Mouse (Mus musculus): ENCODE results near the gene Dedd.
A peak's percentile ranks its signal among the peaks of the same experiment; 100 is the strongest.
"Not testable (repeated sequence)": the region's sequence is repeated elsewhere in the genome, so short reads cannot be mapped to it uniquely, and the experiment has no call there.

Dedd gene

GRCm38 (mm10) chr1:171309321-171309720, 19.6 kb upstream of the Dedd start:
- no peak for DNase-seq (ENCODE audit: low spot score in 2 of 2)

DNA sequence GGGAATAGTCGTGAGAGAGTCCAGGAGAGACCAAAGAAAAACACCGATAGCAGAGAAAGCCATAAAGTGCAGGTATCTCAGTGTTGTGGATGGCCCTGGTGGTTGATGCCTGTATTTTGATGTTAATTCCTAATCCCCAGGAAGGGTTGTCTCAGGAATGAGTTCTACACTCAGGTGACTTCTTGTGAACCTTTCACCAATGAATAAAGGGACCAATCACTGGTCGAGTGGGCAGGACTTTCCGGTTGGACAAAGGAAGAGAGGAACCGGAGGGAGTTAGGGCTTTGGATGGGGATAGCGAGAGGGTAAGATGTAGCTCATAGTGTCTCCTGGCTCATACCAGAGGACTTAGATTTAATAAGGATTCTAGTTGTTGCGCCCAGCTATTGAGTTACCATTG, 9.2 kb upstream of the Dedd start:
- no peak for DNase-seq (ENCODE audit: low spot score in 2 of 2)

DNA sequence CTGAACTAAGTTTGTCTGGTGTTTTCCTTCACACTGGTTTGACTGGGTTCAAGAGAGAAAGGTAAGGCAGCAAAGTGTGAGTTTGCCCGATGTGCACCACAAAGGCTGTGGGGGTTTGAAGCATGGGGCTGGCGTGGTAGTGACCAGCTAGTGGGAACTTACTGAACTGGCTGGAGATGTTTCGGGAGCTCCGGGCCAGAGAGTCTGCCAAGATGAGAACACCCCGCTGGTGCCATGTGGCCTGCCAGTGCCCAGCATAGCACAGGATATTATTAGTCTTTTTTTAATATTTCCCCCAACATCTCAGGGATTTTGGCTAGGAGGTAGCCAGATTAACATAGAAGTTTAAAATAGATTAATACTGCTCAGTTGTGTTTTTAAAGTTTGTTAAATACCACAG, 8.8 kb upstream of the Dedd start:
- DNase-seq (ENCODE audit: low spot score in 2 of 2): no peak

- no peak for DNase-seq (ENCODE audit: low spot score in 2 of 2)
Measured at GRCm38 (mm10) chr1:171321415-171321814, 7.5 kb upstream of the Dedd start.

DNA sequence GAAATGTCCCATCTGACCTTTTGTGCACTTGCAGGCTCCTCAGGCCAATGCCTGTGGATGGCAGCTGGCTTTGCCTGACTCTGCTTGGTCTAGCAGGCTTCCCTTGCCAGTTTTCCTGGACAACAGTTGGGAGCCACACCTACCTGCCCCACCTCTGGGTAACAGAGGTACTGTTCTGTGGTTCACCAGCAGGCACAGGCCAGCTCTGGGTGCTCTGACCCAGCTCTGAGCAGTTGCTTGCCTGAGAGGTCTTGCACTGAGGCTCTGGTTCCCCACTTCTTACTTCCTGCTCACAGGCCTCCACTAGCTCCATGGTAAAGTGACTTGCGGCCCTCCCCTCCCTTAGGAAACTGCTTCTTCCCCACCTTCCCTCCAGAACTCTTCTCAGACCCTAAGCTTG, 6.9 kb upstream of the Dedd start:
- DNase-seq (ENCODE audit: low spot score in 2 of 2): no peak

DNA sequence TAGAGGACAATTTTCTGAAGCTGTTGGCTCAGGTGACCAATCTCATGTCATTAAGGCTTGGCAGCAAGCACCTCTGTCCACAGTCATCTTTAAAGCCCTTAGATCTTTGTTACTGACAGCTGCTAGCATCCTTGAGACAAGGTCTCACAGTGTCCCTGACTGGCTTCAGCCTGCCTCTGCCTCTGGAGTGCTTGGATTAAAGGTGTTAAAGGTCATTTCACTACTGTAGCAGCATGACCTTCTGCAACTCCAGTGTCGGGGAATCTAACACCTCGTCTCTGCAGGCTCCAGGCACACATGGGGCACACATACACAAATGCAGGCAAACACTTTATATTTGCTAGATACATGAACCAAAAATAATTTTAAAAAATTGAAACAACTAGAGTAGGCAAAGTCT, 3.4 kb upstream of the Dedd start:
- DNase-seq (ENCODE audit: low spot score in 2 of 2): no peak

DNA sequence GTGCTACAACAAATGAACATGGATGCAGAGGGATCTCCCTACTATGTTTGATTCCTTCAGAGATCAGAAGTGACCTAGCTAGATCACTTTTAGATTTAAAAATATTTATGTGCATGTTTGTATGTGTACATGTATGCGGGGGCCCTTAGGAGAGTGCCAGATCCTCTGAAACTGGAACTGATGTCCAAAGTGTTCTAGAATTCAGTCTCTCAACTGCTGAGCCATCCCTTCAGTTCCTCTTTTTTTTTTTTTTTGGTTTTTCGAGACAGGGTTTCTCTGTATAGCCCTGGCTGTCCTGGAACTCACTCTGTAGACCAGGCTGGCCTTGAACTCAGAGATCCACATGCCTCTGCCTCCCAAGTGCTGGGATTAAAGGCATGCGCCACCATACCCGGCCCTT, 2.4 kb upstream of the Dedd start:
- not testable (repeated sequence) for DNase-seq (ENCODE audit: low spot score in 2 of 2)

GRCm38 (mm10) chr1:171328244-171328643, 701 bp upstream of the Dedd start:
- DNase-seq (ENCODE audit: low spot score in 2 of 2): peak in 1 of 2 experiments; percentile 10

GRCm38 (mm10) chr1:171329433-171330215, 679 bp downstream of the Dedd start:
- DNase-seq (ENCODE audit: low spot score in 2 of 2): peak; percentile 58 to 84

GRCm38 (mm10) chr1:171330216-171330560, 1.2 kb downstream of the Dedd start:
- no peak for DNase-seq (ENCODE audit: low spot score in 2 of 2)

DNA sequence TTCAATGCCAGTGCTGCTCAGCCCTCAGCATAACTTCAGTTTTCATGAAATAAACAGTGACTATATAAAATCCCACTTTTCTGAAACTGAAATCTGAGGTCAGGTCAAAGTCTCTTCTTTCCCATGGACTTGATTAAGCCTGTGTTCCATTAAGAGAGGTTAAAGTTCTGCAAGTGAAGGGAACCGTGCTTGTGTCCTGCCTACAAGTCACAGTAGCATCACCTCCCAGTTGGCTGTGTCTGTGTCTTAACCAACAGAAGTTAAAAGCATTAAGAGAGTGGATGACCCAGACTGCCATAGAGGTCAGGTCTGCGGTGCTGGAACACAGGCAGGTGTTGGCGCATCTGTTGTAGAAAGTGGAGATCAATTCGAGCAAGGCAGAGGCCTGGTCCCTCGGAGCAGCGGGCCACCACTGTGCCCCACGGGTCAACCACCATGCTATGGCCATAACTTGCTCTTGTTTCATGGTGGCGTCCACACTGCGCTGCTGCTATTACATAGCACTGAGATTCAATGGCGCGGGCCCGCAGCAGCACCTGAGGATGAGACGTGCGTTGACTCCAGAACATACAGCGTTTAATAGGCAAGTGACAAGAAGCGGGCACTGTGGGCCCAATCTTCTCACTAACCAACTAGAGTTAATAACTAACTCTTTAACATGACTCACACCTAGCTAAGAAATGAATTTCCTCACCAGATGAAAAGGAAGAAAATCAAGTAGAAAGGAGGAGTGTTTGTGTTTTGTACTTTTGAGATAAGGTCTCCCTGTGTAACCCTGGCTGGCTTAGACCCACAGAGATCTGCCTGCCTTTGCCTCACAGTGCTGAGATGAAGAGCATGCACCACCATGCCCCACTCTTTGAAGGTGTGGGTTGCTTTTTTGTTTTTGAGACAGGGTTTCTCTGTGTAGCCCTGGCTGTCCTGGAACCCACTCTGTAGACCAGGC, 13.6 kb downstream of the Dedd start:
- no peak for DNase-seq (ENCODE audit: low spot score in 2 of 2)

- DNase-seq (ENCODE audit: low spot score in 2 of 2): peak in 1 of 2 experiments; percentile 6
Measured at GRCm38 (mm10) chr1:171343922-171344677, 15.2 kb downstream of the Dedd start.

GRCm38 (mm10) chr1:171344715-171345114, 15.8 kb downstream of the Dedd start:
- no peak for DNase-seq (ENCODE audit: low spot score in 2 of 2)

DNA sequence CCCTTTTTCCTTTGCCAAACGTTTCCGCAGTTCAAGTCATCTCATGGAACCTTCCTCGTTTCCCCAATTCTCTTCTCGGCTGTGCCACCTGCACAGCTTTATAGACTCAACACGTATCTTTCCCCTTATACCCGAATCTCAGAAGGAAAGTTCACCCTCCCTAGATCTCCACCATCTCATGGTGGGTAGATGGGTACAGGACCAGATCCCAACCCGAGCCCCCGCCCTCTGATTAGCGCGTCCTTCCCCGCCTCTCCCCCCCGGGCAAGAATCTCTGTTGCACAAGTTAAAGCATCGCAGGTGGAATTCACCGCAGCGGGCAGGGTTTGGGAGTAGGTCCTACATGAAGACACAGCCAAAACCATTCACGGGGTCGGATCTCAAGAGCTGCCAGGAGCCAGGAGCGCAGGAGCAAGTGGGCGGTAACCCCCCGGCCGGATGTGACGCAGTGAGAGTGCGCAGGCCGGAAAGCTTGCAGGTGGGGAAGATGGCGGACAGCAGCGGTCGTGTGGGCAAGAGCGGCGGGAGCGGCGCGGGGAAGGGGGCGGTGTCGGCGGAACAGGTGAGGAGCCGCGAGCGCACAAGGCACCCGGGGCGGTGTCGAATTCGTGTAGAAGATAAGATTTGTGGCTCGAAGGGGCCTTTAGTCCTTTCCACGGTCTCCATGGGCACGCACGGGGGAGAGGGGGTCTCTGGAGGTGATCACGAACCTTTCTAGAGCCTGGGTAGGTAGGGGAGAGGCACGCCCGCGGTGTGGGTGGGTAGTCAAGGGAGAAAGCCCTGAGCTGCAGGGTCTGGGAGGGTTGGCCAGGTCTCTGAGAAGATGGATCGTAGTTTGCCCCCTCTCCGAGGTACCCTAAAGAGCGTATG, 16.5 kb downstream of the Dedd start, which contains the start of the genes Nit1 and Pfdn2:
TSS of gene Nit1 (minus strand) at position 422 of the 870 bp plus-strand sequence.
TSS of gene Pfdn2 (plus strand) at position 446 of the 870 bp plus-strand sequence.
- peak; percentile 78 to 90 for DNase-seq (ENCODE audit: low spot score in 2 of 2)

GRCm38 (mm10) chr1:171346095-171346450, 17.1 kb downstream of the Dedd start:
- no peak for DNase-seq (ENCODE audit: low spot score in 2 of 2)

DNA sequence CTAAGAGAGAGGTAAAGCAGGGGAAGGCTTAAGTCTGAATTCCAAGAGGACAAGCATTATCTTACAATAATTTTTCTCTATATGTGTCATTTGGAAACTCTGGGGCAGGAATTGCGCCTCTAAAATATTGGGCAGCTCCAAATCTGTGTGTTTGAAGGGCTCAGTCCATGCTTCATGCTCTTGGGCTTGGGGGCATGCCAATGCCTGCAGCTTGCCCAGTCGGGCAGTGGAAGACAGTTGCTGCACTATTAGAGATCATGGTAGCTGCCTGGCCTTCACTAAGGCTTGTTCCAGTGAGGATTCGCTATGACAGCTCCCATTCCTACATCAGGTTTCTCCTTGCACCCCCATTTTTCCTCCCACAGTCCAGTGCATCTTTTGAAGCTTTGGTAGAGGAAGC, 19.7 kb downstream of the Dedd start:
- DNase-seq (ENCODE audit: low spot score in 2 of 2): no peak

- DNase-seq (ENCODE audit: low spot score in 2 of 2): no peak
Measured at GRCm38 (mm10) chr1:171349210-171349609, 20.3 kb downstream of the Dedd start.

DNA sequence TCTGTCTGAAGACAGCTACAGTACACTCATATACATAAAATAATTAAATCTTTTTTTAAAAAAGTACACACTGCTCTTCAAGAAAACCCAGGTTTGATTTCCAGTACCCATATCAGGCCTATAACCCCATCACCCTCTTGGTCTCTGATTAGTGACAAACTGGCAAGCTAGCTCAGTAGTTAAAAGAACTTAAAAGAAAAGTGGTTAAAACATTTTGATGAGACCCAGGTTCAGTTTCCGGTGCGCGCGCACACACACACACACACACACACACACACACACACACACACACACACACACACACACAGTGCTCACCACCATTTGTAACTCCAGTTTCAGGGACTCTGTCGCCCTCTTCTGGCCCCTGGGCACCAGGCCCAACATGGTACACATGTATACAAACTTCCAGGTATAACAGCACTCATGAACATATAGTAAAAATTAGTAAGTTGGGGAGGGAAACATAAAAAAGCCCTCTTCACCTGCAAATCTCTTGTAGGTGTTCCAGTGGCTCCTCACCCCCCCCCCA, 26.9 kb downstream of the Dedd start:
- DNase-seq (ENCODE audit: low spot score in 2 of 2): no peak

DNA sequence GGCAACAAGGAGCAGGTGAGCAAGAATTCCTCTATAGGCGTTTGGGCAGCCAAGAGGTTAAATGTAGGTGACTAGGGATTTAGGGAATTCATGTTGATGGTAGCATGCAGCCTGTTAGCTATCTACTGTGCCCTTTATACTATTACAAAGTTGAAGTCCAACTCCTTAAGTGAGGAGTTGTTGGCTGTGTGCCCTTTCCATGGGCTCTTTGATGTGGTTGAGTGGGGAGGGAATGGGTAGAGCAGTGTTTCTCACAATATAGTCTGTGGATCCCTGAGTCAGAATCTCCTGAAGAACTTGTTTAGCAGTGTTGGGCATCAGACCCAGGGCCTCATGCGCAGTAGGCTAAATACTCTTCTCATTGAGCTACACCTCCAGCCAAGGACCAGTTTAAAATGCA, 27.9 kb downstream of the Dedd start:
- DNase-seq (ENCODE audit: low spot score in 2 of 2): no peak

GRCm38 (mm10) chr1:171358421-171358820, 29.5 kb downstream of the Dedd start:
- DNase-seq (ENCODE audit: low spot score in 2 of 2): no peak

GRCm38 (mm10) chr1:171360253-171360652, 31.3 kb downstream of the Dedd start:
- DNase-seq (ENCODE audit: low spot score in 2 of 2): peak in 1 of 2 experiments; percentile 39
